In genomic region chr16:96034473-96034872, GRCm38 (mm10) we compare ENCODE assay signal across 20 mouse cellular contexts. TPM values are rescaled to one million over a fixed set of nuclear protein-coding genes. Genes with fewer than 3 reads are reported as not detected.
DNase-seq lines count a peak whose midpoint lies in the region; ATAC-seq and TF ChIP-seq lines count a peak whose summit lies in the region.
"Had no signal": no experiment of that assay in that cellular context is flagged by ENCODE, and none has a peak within 500 bp of the region (broad histone marks: within the 10 kb centered on the region; RNA-seq: fewer than 3 reads in every experiment).

No protein-coding gene starts in this region.

- WGBS in embryonic facial prominence, embryonic 15.5 days = 57% methylated on average over 6 of the region's 6 CpGs
- WGBS in olfactory bulb, adult 2 months = 56% methylated on average over 6 of the region's 6 CpGs
- WGBS in heart, embryonic 12.5 days = 87% methylated on average over 6 of the region's 6 CpGs

- H3K9me3 ChIP-seq in embryonic facial prominence, embryonic 15.5 days (replicated peaks) = no peaks in the 10 kb centered on the region
- no peaks in the 10 kb centered on the region for H3K9me3 ChIP-seq in heart, embryonic 12.5 days (replicated peaks)
- H3K9me3 ChIP-seq: limb, embryonic 13.5 days; stomach, embryonic 15.5 days had no signal

- ATAC-seq in embryonic facial prominence, embryonic 15.5 days (ENCODE audit: insufficient number of reproducible peaks, low FRiP score, low TSS enrichment, low read depth) = peak; percentile 73
- no peak for ATAC-seq in heart, embryonic 12.5 days (ENCODE audit: insufficient number of reproducible peaks, low FRiP score)
- ATAC-seq: intestine, embryonic 16.5 days had no signal

- no peak overlapping the region for H3K4me3 ChIP-seq in embryonic facial prominence, embryonic 15.5 days (replicated peaks)
- no peak overlapping the region for H3K4me3 ChIP-seq in olfactory bulb, adult 2 months (ENCODE audit: insufficient read depth, low read depth, low read length)
- H3K4me3 ChIP-seq in heart, embryonic 12.5 days = no peak overlapping the region
- no peak overlapping the region for H3K4me3 ChIP-seq in gastrocnemius, adult 2 months
- H3K4me3 ChIP-seq: limb, embryonic 13.5 days; myocyte; stomach, embryonic 15.5 days had no signal

- no peak for TF ChIP-seq POLR2A in olfactory bulb, adult 2 months (IDR thresholded peaks at IDR 0.05; ENCODE audit: insufficient read depth, low read depth, low read length)

- intact Hi-C loops in gastrocnemius, adult 2 months (cut with DNase I) = no loop called here

- DNase-seq in embryo, embryonic 10.5 days (ENCODE audit: low spot score) = peak; percentile 13
- DNase-seq in embryo, embryonic 11 days = no peak
- peak; percentile 37 for DNase-seq in right cerebral cortex, adult 18-20 months
- DNase-seq in right cerebral cortex, postnatal 10 days (ENCODE audit: low spot score in 2 of 2) = no peak
- no peak for DNase-seq in gastrocnemius, adult 2 months
- DNase-seq: cerebellum, adult 11-12 months; cerebellum, postnatal 36 days; layer of hippocampus, postnatal 36 days; lung, postnatal 36 days; spleen, adult 18-20 months; thymus, postnatal 14 days had no signal

- H3K4me1 ChIP-seq in embryonic facial prominence, embryonic 15.5 days = no peaks in the 10 kb centered on the region
- H3K4me1 ChIP-seq in olfactory bulb, adult 2 months (ENCODE audit: control insufficient read depth, insufficient read depth, low read length) = peaks cover 3% of the 10 kb centered on the region
- H3K4me1 ChIP-seq in heart, embryonic 12.5 days (replicated peaks) = no peaks in the 10 kb centered on the region
- H3K4me1 ChIP-seq: limb, embryonic 13.5 days; stomach, embryonic 15.5 days had no signal

- no peak for TF ChIP-seq CTCF in olfactory bulb, adult 2 months (IDR thresholded peaks at IDR 0.05; ENCODE audit: insufficient read depth, low read depth, low read length)
- TF ChIP-seq CTCF in gastrocnemius, adult 2 months (IDR thresholded peaks at IDR 0.05) = no peak

- H3K4me2 ChIP-seq in embryonic facial prominence, embryonic 15.5 days (replicated peaks) = no peak overlapping the region
- no peak overlapping the region for H3K4me2 ChIP-seq in heart, embryonic 12.5 days
- H3K4me2 ChIP-seq: limb, embryonic 13.5 days; midbrain, embryonic 11.5 days; stomach, embryonic 15.5 days had no signal

- no peak overlapping the region for H3K9ac ChIP-seq in embryonic facial prominence, embryonic 15.5 days
- H3K9ac ChIP-seq in heart, embryonic 12.5 days = no peak overlapping the region
- H3K9ac ChIP-seq: limb, embryonic 13.5 days; stomach, embryonic 15.5 days had no signal

- H3K27ac ChIP-seq in embryonic facial prominence, embryonic 15.5 days (replicated peaks) = peak overlapping the region; percentile 12
- peak overlapping the region; percentile 24; the same call in 1 of the 2 replicates for H3K27ac ChIP-seq in olfactory bulb, adult 2 months (ENCODE audit: insufficient read depth, low read depth, low read length)
- no peak overlapping the region for H3K27ac ChIP-seq in heart, embryonic 12.5 days (ENCODE audit: poor library complexity, severe bottlenecking)
- no peak overlapping the region for H3K27ac ChIP-seq in gastrocnemius, adult 2 months
- H3K27ac ChIP-seq: kidney, postnatal 0 days; limb, embryonic 13.5 days; stomach, embryonic 15.5 days had no signal

- no peaks in the 10 kb centered on the region for H3K27me3 ChIP-seq in embryonic facial prominence, embryonic 15.5 days
- no peaks in the 10 kb centered on the region for H3K27me3 ChIP-seq in heart, embryonic 12.5 days (replicated peaks)
- H3K27me3 ChIP-seq: limb, embryonic 13.5 days; stomach, embryonic 15.5 days had no signal

- peaks cover 92% of the 10 kb centered on the region for H3K36me3 ChIP-seq in embryonic facial prominence, embryonic 15.5 days
- peaks cover 93% of the 10 kb centered on the region for H3K36me3 ChIP-seq in heart, embryonic 12.5 days

RNA-seq across cellular contexts. Expression of gene Psmg1, which starts 43.7 kb away (rescaled TPM):
- polyA plus RNA-seq in embryonic facial prominence, embryonic 15.5 days (2015; fragmentation: Nextera tagmentation; extraction: Ambion mirVana) = 82.0 and 84.6 TPM in 2 replicates
- polyA plus RNA-seq in olfactory bulb, adult 2 months (2012; ENCODE audit: insufficient read depth, insufficient read length, low replicate concordance, missing spikeins) = not detected in 2 replicates
- 65.7 and 72.8 TPM in 2 replicates for polyA plus RNA-seq in heart, embryonic 12.5 days (2016; fragmentation: Nextera tagmentation; extraction: Ambion mirVana)
- total RNA-seq in gastrocnemius, adult 2 months (2021) = 10 to 100 TPM in 1 of 2 experiments, 1 to 10 TPM in 1; 9.6 to 14.9 TPM

RNA-seq across cellular contexts. Expression of gene Brwd1, which starts 47.9 kb away (rescaled TPM):
- polyA plus RNA-seq in embryonic facial prominence, embryonic 15.5 days (2015; fragmentation: Nextera tagmentation; extraction: Ambion mirVana) = 78.3 and 79.8 TPM in 2 replicates
- 395 and 462 TPM in 2 replicates for polyA plus RNA-seq in olfactory bulb, adult 2 months (2012; ENCODE audit: insufficient read depth, insufficient read length, low replicate concordance, missing spikeins)
- polyA plus RNA-seq in heart, embryonic 12.5 days (2016; fragmentation: Nextera tagmentation; extraction: Ambion mirVana) = 93.7 and 94.1 TPM in 2 replicates
- total RNA-seq in gastrocnemius, adult 2 months (2021) = 10 to 100 TPM; 56.4 to 62.8 TPM

Comparison
In these comparisons a context has a peak if more than half of its experiments do, and no peak if none do; other contexts are left out.
1. DNase-seq: peak in embryo, embryonic 10.5 days (single experiment) and right cerebral cortex, adult 18-20 months (single experiment); none in embryo, embryonic 11 days (single experiment), right cerebral cortex, postnatal 10 days (0 of 2) and gastrocnemius, adult 2 months (single experiment).
2. H3K27ac ChIP-seq: peak in embryonic facial prominence, embryonic 15.5 days (single experiment) and olfactory bulb, adult 2 months (single experiment); none in heart, embryonic 12.5 days (single experiment) and gastrocnemius, adult 2 months (single experiment).